Mouse (Mus musculus) embryonic facial prominence, embryonic 10.5 days (tissue): ENCODE results near the gene Lrguk. TPM values are rescaled to one million over a fixed set of nuclear protein-coding genes. Genes with fewer than 3 reads are reported as not detected.

Experiments used
- DNase-seq: peaks from one replicate; pipeline ENCODE4 v3.0.0-alpha.2; 2017; ENCODE audit warnings: low spot score
- H3K27ac ChIP-seq: fragments of 300-500 bp; sonication (generic); replicated peaks from 2 replicates; pipeline ENCODE4 v1.5.1; 2016; ENCODE audit warnings: mild to moderate bottlenecking
- H3K27me3 ChIP-seq: fragments of 300-500 bp; sonication (generic); replicated peaks from 2 replicates; pipeline ENCODE4 v1.6.1; 2016; ENCODE audit warnings: low read depth, mild to moderate bottlenecking; ENCODE audit not compliant: poor library complexity, severe bottlenecking
- H3K36me3 ChIP-seq: fragments of 300-500 bp; sonication (generic); replicated peaks from 2 replicates; pipeline ENCODE4 v1.6.1; 2016; ENCODE audit warnings: mild to moderate bottlenecking, moderate library complexity
- H3K4me1 ChIP-seq: fragments of 300-500 bp; sonication (generic); 2 replicates; pipeline ENCODE4 v1.6.1; 2016
- H3K4me3 ChIP-seq: fragments of 300-500 bp; sonication (generic); 2 replicates; pipeline ENCODE4 v1.5.1; 2016; ENCODE audit warnings: mild to moderate bottlenecking, moderate library complexity
- H3K9me3 ChIP-seq: fragments of 300-500 bp; sonication (generic); 2 replicates; pipeline ENCODE4 v1.6.1; 2016; ENCODE audit warnings: mild to moderate bottlenecking
- WGBS: fragments of 180-500 bp; shearing (Covaris S2); methylation state at CpG from one replicate; pipeline ENCODE4 v1.1.7; 2016; 5-methylcytosine and 5-hydroxymethylcytosine counted together
- polyA plus RNA-seq: library from polyadenylated mRNA; unstranded; fragments of >200 nt; fragmentation: Nextera tagmentation; extraction: Ambion mirVana; gene quantifications from 2 replicates; pipeline ENCODE4 v1.2.1, GENCODE M21; 2016

Gene Lrguk
- polyA plus RNA-seq, 1 experiment from 2014 or later, result 1.1 TPM

DNA sequence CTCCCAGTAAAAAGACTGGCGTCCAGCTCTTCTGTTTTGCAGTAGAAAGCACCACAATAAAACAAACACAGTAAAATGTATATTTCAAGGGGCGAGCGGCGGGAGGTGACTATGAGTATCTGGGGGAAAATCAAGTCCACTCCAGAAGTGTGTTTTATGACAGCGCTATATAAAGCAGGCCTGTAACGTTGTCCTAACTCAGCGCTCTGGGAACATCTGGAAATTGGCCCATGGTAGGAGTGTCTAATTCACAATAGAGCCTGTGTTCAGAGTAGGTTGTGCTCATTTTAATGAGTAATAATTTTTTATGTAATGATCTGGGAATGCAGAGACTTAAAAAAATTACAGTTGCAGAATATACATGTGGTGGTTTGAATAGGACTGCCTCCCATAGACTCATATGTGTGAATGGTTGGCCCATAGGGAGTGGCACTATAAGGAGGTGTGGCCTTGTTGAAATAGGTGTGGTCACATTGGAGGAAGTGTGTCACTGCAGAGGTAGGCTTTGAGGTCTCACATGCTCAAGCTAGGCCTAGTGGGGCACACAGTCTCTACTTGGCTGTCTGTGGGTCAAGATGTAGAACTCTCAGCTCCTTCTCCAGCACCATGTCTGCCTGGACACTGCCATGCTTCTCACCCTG, 87.7 kb downstream of the Lrguk start:
- WGBS, result 93% methylated on average over 7 of the region's 7 CpGs
- no peaks in the 10 kb centered on the region for H3K36me3 ChIP-seq

DNA sequence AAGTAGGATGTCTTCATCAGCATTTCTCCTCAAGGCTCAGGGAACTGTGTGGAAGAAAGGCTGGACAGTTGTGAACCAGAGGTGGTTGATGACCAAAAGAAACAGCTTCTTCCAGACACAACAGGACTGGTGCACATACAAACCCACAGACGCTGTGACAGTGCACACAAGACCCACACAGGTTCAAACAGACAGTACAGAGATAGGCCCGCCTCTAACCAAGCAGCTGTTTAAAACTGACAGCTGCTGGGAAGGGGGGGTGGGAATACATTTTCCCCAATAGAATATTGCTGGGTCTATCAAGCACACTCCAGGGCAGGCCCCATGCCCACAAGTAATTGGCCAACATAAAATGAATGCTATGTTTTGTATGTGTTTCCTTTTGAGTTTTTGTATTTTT, 95.2 kb downstream of the Lrguk start:
- H3K9me3 ChIP-seq, result no peaks in the 10 kb centered on the region
- no peaks in the 10 kb centered on the region for H3K36me3 ChIP-seq
- no peaks in the 10 kb centered on the region for H3K27me3 ChIP-seq
- no peak overlapping the region for H3K27ac ChIP-seq
- no peak for DNase-seq
- WGBS, result 78% methylated on average over 2 of the region's 2 CpGs
- no peaks in the 10 kb centered on the region for H3K4me1 ChIP-seq
- no peak overlapping the region for H3K4me3 ChIP-seq

More for the DNA sequence above, 87.7 kb downstream of the Lrguk start:
- no peaks in the 10 kb centered on the region for H3K9me3 ChIP-seq
- no peak overlapping the region for H3K4me3 ChIP-seq
- H3K27ac ChIP-seq, result no peak overlapping the region
- H3K4me1 ChIP-seq, result no peaks in the 10 kb centered on the region
- no peaks in the 10 kb centered on the region for H3K27me3 ChIP-seq
- DNase-seq, result no peak

DNA sequence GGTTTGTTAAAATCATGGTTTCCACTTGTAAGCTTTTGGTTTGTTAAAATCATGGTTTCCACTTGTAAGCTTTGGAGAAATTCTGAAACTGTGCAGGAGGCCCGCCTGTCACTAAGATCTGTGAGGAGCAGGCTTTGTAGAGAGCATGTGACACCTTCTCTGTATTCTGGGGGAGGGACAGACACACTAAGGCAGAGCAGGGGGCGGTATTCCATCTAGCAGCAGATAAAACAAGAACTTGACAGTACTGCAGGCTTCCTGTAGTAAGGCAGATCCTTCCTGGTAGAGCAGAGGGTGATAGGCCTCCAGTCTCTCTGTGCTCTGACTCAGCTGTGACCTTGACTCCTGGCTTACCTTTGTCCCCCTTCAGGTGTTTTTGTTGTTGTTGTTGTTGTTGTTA, 100.0 kb downstream of the Lrguk start:
- DNase-seq, result no peak
- 76% methylated on average over 2 of the region's 2 CpGs for WGBS
- H3K4me1 ChIP-seq, result no peaks in the 10 kb centered on the region
- no peak overlapping the region for H3K27ac ChIP-seq
- no peaks in the 10 kb centered on the region for H3K27me3 ChIP-seq
- no peaks in the 10 kb centered on the region for H3K9me3 ChIP-seq
- H3K36me3 ChIP-seq, result no peaks in the 10 kb centered on the region
- H3K4me3 ChIP-seq, result no peak overlapping the region

DNA sequence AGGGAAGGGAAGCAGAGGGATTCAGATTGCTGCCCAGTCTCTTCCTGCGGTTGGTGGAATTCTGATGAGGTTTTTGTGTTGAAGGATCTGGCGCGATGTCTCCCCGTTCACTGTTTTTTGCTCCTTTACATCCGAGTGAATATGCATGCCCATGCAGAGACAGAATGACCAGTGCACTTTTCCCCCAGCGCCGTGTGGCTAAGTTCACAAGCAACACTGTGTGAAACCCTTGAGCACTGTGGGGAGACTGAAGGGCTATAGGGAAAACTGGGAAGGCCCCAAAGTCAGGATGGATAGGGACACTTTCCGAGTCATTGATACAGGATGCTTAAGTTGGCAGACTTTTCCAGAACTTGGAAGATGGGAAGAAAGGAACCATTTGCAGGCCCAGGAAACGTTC, 103.1 kb downstream of the Lrguk start:
- WGBS, result 92% methylated on average over 9 of the region's 9 CpGs
- DNase-seq, result no peak
- H3K9me3 ChIP-seq, result no peaks in the 10 kb centered on the region
- H3K27ac ChIP-seq, result no peak overlapping the region
- no peak overlapping the region for H3K4me3 ChIP-seq
- H3K36me3 ChIP-seq, result no peaks in the 10 kb centered on the region
- no peaks in the 10 kb centered on the region for H3K4me1 ChIP-seq
- H3K27me3 ChIP-seq, result no peaks in the 10 kb centered on the region

DNA sequence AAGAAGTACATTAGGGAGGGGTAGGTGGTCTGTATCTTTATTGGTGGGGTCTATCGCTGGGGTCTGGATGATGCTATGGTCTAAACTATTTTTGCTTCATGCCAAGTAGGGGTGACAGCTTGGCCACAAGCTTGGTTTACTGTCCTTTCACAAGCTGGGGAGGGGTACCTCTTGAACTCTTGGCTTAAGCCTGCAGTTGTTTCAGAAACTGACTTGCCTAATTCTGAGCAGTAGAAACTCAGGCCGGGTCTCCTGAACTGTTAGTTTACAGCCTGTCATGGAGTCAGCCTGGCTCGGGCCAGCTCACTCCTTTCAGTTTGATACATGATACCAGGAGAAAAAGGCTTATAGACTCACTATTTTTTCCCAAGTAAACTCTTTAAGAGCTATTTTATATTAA, 109.1 kb downstream of the Lrguk start:
- DNase-seq, result no peak
- no peaks in the 10 kb centered on the region for H3K9me3 ChIP-seq
- 85% methylated on average over 3 of the region's 3 CpGs for WGBS
- no peaks in the 10 kb centered on the region for H3K27me3 ChIP-seq
- no peak overlapping the region for H3K27ac ChIP-seq
- H3K4me1 ChIP-seq, result no peaks in the 10 kb centered on the region
- no peaks in the 10 kb centered on the region for H3K36me3 ChIP-seq
- no peak overlapping the region for H3K4me3 ChIP-seq

DNA sequence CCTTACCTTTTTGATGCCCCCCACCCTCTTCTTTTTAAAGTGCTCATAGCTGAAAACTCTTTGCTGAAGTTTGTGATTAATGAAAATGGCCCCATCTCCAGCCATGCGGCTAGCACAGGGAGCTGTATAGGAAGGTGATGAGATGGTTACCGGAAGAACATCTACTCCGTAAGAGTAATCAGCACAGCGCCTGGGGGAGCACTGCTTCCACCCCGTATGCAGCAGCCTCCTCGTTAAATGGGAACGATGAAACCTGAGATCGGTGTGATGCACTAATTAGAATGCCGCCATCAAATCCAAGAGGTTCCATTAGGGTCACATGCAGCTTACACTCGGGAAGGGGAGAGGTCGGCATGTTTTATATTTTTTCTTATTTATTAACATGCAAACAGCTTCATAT, 113.7 kb downstream of the Lrguk start:
- H3K4me1 ChIP-seq, result no peaks in the 10 kb centered on the region
- H3K27me3 ChIP-seq, result no peaks in the 10 kb centered on the region
- 0 out of 2 replicates have a peak, but pooled peaks cover 3% of the 10 kb centered on the region for H3K9me3 ChIP-seq
- H3K4me3 ChIP-seq, result no peak overlapping the region
- no peak for DNase-seq
- no peak overlapping the region for H3K27ac ChIP-seq
- 73% methylated on average over 11 of the region's 11 CpGs for WGBS
- no peaks in the 10 kb centered on the region for H3K36me3 ChIP-seq

DNA sequence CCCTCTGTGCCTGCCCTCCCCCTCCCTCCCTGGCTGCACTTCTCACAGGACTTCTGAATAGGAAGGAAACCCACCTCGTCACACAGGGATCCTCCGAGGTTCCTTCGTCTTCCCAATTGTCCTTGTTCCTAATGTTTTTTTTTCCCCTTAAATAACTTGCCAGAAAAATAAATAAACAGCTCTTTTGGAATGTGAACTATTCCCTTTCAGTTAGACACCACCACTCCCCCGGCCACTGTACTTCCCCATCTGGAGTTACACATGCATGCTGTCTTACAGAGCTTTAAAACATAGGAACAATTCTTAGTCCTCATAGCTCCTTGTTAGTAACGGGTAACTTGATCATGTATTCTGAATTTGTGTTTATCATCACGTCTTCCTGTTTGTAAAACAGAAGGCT, 116.8 kb downstream of the Lrguk start:
- Histone ChIP-seq H3K9me3 (0 out of 2 replicates have a peak, but pooled peaks cover 3% of the 10 kb centered on the region), H3K36me3 (no peaks in the 10 kb centered on the region), H3K27ac (no peak overlapping the region), H3K27me3 (no peaks in the 10 kb centered on the region), H3K4me3 (no peak overlapping the region), H3K4me1 (no peaks in the 10 kb centered on the region)
- WGBS, result 55% methylated on average over 6 of the region's 6 CpGs
- no peak for DNase-seq

DNA sequence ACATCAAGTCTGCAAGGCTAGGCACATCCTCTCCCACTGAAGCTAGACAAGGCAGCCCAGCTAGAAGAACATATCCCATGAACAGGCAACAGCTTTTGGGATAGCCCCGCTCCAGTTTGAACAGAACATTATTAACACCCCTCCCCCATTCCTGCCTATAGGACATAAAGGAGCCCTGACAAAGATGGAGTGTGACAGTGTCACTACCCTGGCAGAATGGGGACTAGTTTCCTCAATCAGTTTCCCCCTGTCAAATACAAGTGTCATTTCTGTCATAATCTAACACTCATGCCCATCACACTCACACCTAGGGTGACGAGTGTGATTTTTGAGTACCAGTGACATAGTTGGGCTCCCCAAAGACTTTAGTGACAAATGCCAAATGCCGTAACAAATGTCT, 118.8 kb downstream of the Lrguk start:
- WGBS, result 90% methylated on average over 3 of the region's 3 CpGs
- peaks cover 4% of the 10 kb centered on the region for H3K4me1 ChIP-seq
- DNase-seq, result no peak

DNA sequence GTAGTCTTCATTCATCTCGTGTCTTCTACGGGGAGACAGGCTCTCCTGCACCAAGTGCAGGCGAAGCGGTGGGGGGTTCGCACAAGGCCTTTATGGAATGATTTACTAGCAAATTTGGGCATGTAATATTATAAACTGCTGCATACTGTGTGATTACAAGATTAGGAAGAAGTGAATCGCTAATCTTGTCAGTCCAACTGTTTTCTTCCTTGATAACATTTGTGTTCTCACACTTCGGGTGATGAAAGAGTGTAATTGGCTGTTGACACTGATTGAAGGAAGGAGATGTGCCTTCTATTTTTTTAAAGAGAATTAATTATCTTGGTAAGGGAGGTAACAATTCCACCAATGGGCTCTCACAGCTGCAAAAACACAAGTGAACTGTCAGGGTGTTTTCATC, 119.4 kb downstream of the Lrguk start:
- DNase-seq, result no peak
- H3K4me3 ChIP-seq, result no peak overlapping the region
- H3K4me1 ChIP-seq, result peaks cover 10% of the 10 kb centered on the region
- 0 out of 2 replicates have a peak, but pooled peaks cover 3% of the 10 kb centered on the region for H3K9me3 ChIP-seq
- no peaks in the 10 kb centered on the region for H3K36me3 ChIP-seq
- no peaks in the 10 kb centered on the region for H3K27me3 ChIP-seq
- H3K27ac ChIP-seq, result no peak overlapping the region
- WGBS, result 92% methylated on average over 7 of the region's 7 CpGs

More for the DNA sequence above, 118.8 kb downstream of the Lrguk start:
- no peak overlapping the region for H3K27ac ChIP-seq
- H3K36me3 ChIP-seq, result no peaks in the 10 kb centered on the region
- no peak overlapping the region for H3K4me3 ChIP-seq
- H3K27me3 ChIP-seq, result no peaks in the 10 kb centered on the region
- 0 out of 2 replicates have a peak, but pooled peaks cover 3% of the 10 kb centered on the region for H3K9me3 ChIP-seq

DNA sequence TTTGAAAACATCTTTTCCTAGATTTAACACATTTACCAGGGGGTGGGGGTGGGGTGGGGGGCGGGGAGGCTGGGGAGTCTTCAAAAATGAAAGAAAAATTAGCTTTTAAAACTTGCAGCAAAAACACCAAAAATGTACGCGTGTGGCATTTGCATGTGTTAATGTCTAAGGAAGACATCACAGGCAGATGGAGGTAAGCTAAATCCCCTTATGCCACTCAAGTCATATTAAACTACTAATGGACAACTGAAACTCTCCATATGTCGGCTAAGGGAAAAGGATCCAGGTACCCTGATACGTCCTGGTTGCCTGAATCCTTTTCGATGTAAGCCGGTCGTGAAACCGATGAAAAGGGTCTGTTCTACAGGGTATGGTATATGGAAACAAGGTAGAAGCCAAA, 119.8 kb downstream of the Lrguk start:
- H3K27ac ChIP-seq, result no peak overlapping the region
- H3K9me3 ChIP-seq, result 0 out of 2 replicates have a peak, but pooled peaks cover 3% of the 10 kb centered on the region
- 86% methylated on average over 9 of the region's 9 CpGs for WGBS
- H3K36me3 ChIP-seq, result no peaks in the 10 kb centered on the region
- H3K4me3 ChIP-seq, result no peak overlapping the region
- H3K27me3 ChIP-seq, result no peaks in the 10 kb centered on the region
- DNase-seq, result no peak
- peaks cover 15% of the 10 kb centered on the region for H3K4me1 ChIP-seq

DNA sequence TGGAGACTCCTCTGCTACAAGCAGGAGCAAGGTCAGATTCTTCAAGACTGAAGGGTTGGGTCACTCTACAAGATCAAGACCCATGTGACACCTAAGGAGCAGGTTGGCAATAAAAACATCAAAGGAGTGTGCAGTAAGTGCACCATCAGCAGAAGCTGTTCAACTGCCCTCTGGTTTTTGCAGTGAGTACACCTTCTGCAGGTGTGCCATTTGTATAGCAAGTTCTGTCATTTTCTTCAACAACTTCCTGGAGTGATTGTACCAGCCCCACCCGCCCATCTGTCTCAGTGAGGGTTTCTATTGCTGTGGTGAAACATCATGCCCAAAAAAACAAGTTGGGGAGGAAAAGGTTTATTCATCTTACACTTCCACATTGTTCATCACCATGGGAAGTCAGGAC, 120.6 kb downstream of the Lrguk start:
- Histone ChIP-seq H3K27ac (no peak overlapping the region), H3K36me3 (no peaks in the 10 kb centered on the region), H3K4me3 (no peak overlapping the region), H3K4me1 (peaks cover 22% of the 10 kb centered on the region), H3K9me3 (0 out of 2 replicates have a peak, but pooled peaks cover 3% of the 10 kb centered on the region), H3K27me3 (no peaks in the 10 kb centered on the region)
- WGBS, result 85% methylated on average over 1 of the region's 1 CpGs
- DNase-seq, result no peak

DNA sequence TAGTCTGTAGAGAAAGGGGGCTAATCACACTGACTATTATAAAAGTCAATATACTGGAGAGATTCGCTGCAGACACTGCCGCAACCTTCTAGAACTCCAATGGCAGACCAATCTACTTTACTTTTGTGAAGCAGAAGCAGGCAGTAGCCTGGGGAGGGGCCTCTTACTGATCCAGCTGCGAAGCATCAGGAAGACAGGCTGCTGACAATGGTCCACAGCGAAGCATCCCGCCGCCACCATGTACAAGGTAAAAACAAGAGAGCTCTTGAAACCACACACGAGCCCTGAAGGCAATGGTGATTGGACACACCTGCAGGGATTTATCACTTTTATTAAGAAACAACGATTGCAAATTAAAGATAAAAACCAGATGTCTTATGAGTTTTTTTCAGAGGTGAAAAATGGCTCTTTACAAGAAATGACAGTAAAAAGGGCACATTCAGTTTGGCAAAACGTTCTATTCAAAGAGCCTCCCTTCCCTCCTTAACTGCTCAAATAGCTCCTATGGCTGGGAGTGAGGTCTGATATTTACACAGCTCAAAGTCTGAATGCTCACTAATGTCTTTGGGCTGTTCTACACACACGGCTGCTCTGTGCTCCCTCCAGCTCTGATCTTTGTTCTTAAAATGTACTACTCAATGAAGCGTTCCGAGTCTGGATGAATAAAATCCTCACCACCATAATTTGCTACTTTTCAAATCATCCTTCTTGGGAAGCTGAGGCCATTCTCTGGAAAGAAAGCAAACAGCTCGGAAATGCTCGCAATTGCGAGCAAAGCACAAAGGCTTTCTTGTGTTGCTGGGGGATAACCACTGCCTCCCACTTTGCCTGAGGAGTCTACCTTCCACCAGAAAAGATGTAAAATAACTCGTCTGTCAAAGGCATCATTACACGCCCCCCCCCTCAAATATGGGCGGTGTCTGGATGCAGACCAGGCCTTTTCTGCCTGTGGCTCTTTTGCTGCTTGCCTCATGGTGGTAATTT, 124.1 kb downstream of the Lrguk start:
- 44% methylated on average over 18 of the region's 18 CpGs for WGBS
- Histone ChIP-seq H3K27ac (peak overlapping the region; percentile 26; the same call in 1 of the 2 replicates), H3K36me3 (peaks cover 17% of the 10 kb centered on the region), H3K4me3 (no peak overlapping the region), H3K9me3 (no peaks in the 10 kb centered on the region), H3K4me1 (peaks cover 43% of the 10 kb centered on the region), H3K27me3 (no peaks in the 10 kb centered on the region)
- DNase-seq, result peak; percentile 35
